Mouse (Mus musculus): ENCODE measurements around the gene Rpl41. TPM values are rescaled to one million over a fixed set of nuclear protein-coding genes. Genes with fewer than 3 reads are reported as not detected.

The Rpl41 gene
- total RNA-seq, 2 experiments from 2014 or later = 4,444 to 6,315 TPM

DNA sequence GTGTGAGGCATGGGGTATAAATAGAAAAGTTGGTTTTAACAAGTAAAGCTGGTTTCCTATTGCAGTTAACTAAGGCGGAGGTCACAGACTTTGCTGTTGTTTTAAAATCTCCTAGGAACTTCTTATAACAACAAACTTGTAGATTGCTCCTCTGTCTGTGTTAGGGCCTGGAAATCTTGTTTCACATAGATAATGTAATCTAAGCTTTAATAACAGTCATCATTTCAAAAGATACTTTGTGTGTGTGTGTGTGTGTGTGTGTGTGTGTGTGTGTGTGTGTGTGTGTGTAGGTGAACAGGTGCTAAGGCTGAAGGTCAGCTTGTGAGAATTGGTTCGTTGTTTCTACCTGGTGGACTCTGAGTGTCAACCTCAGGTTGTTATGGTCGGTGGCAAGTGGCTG lies 45.1 kb downstream of the Rpl41 start:
- no peak for ATAC-seq (replicated peaks; ENCODE audit: poor library complexity, severe bottlenecking)

DNA sequence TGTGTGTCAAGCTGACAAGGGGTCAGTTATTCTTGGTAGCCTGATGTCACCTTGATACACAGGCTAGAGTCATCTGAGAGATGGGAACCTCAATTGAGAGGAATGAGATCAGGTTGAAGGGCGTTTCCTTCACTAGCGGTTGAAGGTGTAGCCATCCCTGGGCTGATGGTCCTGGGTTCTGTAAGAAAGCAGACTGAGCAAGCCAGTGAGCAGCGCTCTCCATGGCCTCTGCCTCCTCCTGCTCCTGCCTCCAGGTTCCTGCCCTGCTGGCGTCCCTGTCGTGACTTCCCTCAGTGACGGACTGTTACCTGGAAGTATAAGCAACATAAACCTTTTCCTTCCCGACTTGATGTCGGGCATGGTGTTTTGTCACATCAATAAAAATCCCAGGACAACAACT lies 45.6 kb downstream of the Rpl41 start:
- no peak for ATAC-seq (replicated peaks; ENCODE audit: poor library complexity, severe bottlenecking)

DNA sequence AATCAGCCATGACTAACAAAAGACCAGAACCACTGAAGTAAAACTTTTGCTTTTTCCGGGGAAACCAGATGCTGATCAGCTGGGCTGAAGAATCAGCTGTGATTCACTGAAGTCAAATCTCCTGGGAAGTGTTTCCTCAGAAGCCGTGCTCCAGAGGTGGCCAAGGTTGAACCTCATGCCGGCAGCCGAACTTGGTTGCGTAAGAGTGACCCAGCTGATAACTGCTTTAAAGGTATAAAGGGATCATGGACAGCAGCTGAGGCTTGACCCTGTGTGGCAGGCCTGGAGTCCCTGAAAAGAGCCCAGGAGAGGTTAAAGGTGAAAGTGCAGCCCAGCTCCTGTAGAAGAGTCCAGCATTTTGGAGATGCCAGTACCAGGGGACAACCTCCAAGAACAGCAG lies 46.8 kb downstream of the Rpl41 start:
- no peak for ATAC-seq (replicated peaks; ENCODE audit: poor library complexity, severe bottlenecking)

DNA sequence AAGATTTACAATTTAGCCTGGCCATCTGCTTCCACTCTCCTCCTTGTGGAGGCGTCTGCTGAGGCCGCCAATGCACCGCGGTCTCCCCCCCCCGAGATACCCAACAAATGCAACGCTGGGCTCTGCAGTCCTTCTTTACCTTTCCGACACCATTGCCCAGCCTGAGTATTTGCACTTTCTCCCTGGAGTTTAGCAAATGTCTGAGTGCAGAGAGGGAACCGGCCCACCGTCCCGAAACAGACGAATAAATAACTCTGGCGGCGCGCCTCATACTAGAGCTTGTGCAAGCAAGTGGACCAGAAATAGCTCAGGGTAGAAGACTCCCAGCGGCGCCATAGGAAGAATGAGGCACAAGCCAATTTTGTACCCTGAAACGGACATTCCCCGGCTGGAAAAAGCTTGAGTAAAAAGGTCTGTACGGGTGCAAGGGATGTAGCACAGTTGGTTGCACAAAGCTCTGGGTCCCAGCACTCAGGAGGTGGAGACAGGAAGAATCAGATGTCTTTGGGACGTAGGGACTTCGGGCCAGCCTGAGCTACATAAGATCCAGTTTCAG lies 49.9 kb downstream of the Rpl41 start:
- ATAC-seq (replicated peaks; ENCODE audit: poor library complexity, severe bottlenecking) = peak; percentile 9; the same call in 1 of the 2 replicates

DNA sequence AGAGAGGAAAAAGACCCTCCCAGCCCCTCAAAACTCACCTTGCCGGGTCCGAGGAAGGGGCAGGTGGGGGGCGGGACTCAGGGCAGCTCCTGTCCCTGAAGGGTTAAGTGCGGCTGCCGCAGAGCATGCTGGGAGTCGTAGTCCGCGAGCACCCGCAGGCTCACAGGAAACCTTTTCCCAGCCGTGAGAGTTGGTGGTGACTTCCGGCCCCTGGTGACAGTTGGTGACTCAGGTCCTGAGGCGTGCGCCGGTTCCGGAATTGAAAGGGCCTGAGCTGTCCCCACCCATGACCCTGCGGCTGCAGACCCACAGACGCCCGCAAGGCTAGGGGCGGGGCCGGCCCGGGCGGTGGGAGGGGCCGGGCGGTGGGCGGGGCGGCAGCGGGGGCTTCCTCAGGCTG lies 50.5 kb downstream of the Rpl41 start, which contains the start of gene Myl6b:
TSS of gene Myl6b (minus strand) at position 96 of the 400 bp plus-strand sequence.
- peak; percentile 80 for ATAC-seq (replicated peaks; ENCODE audit: poor library complexity, severe bottlenecking)

Other genes starting within 250 kb of the Rpl41 start
- gene Pan2, start 246.0 kb downstream of the Rpl41 start, total RNA-seq (2014; fragmentation: Nextera tagmentation) = 22.7 and 25.7 TPM in 2 replicates
- 9.8 and 16.2 TPM in 2 replicates for gene Pan2, start 246.0 kb downstream of the Rpl41 start, total RNA-seq (2017)
- 108 and 200 TPM in 2 replicates for gene Cnpy2, start 226.8 kb downstream of the Rpl41 start, total RNA-seq (2014; fragmentation: Nextera tagmentation)
- gene Cnpy2, start 226.8 kb downstream of the Rpl41 start, total RNA-seq (2017) = 135 TPM in 2 replicates
- gene Cs, start 211.6 kb downstream of the Rpl41 start, total RNA-seq (2014; fragmentation: Nextera tagmentation) = 175 and 176 TPM in 2 replicates
- 104 and 114 TPM in 2 replicates for gene Cs, start 211.6 kb downstream of the Rpl41 start, total RNA-seq (2017)
- gene Coq10a, start 180.3 kb downstream of the Rpl41 start, total RNA-seq (2014; fragmentation: Nextera tagmentation) = 20.8 and 28.4 TPM in 2 replicates
- gene Coq10a, start 180.3 kb downstream of the Rpl41 start, total RNA-seq (2017) = 6.8 and 7.9 TPM in 2 replicates
- gene Ankrd52, start 172.2 kb downstream of the Rpl41 start, total RNA-seq (2014; fragmentation: Nextera tagmentation) = 58.1 and 60.1 TPM in 2 replicates
- gene Ankrd52, start 172.2 kb downstream of the Rpl41 start, total RNA-seq (2017) = 9.1 and 11.3 TPM in 2 replicates
- gene Slc39a5, start 148.1 kb downstream of the Rpl41 start, total RNA-seq (2014; fragmentation: Nextera tagmentation) = not detected in 2 replicates
- not detected in 2 replicates for gene Slc39a5, start 148.1 kb downstream of the Rpl41 start, total RNA-seq (2017)
- 80.4 and 115 TPM in 2 replicates for gene Nabp2, start 137.8 kb downstream of the Rpl41 start, total RNA-seq (2014; fragmentation: Nextera tagmentation)
- 58.6 and 60.5 TPM in 2 replicates for gene Nabp2, start 137.8 kb downstream of the Rpl41 start, total RNA-seq (2017)
- gene Rnf41, start 137.6 kb downstream of the Rpl41 start, total RNA-seq (2014; fragmentation: Nextera tagmentation) = 15.7 and 29.1 TPM in 2 replicates
- gene Rnf41, start 137.6 kb downstream of the Rpl41 start, total RNA-seq (2017) = 16.5 and 18.6 TPM in 2 replicates
- 90.4 and 113 TPM in 2 replicates for gene Smarcc2, start 90.1 kb downstream of the Rpl41 start, total RNA-seq (2014; fragmentation: Nextera tagmentation)
- 56.4 and 56.9 TPM in 2 replicates for gene Smarcc2, start 90.1 kb downstream of the Rpl41 start, total RNA-seq (2017)
- 1,019 and 1,105 TPM in 2 replicates for gene Myl6, start 55.2 kb downstream of the Rpl41 start, total RNA-seq (2014; fragmentation: Nextera tagmentation)
- gene Myl6, start 55.2 kb downstream of the Rpl41 start, total RNA-seq (2017) = 1,278 and 1,308 TPM in 2 replicates
- 10.7 and 13.7 TPM in 2 replicates for gene Myl6b, start 50.6 kb downstream of the Rpl41 start, total RNA-seq (2014; fragmentation: Nextera tagmentation)
- 1.2 and 1.7 TPM in 2 replicates for gene Myl6b, start 50.6 kb downstream of the Rpl41 start, total RNA-seq (2017)
- gene Esyt1, start 23.4 kb downstream of the Rpl41 start, total RNA-seq (2014; fragmentation: Nextera tagmentation) = 89.1 and 90.5 TPM in 2 replicates
- 78.8 and 97.6 TPM in 2 replicates for gene Esyt1, start 23.4 kb downstream of the Rpl41 start, total RNA-seq (2017)
- 8.8 and 9.7 TPM in 2 replicates for gene Zc3h10, start 1.5 kb downstream of the Rpl41 start, total RNA-seq (2014; fragmentation: Nextera tagmentation)
- gene Zc3h10, start 1.5 kb downstream of the Rpl41 start, total RNA-seq (2017) = 12.5 and 13.6 TPM in 2 replicates
- gene Pa2g4, start 16.7 kb upstream of the Rpl41 start, total RNA-seq (2014; fragmentation: Nextera tagmentation) = 404 and 410 TPM in 2 replicates
- 414 and 442 TPM in 2 replicates for gene Pa2g4, start 16.7 kb upstream of the Rpl41 start, total RNA-seq (2017)
- 1.6 and 1.7 TPM in 2 replicates for gene Erbb3, start 40.3 kb upstream of the Rpl41 start, total RNA-seq (2014; fragmentation: Nextera tagmentation)
- 1.4 and 1.8 TPM in 2 replicates for gene Erbb3, start 40.3 kb upstream of the Rpl41 start, total RNA-seq (2017)
- gene Rps26, start 77.4 kb upstream of the Rpl41 start, total RNA-seq (2014; fragmentation: Nextera tagmentation) = 2,754 and 2,968 TPM in 2 replicates
- gene Rps26, start 77.4 kb upstream of the Rpl41 start, total RNA-seq (2017) = 1,150 and 1,165 TPM in 2 replicates
- gene Ikzf4, start 96.7 kb upstream of the Rpl41 start, total RNA-seq (2014; fragmentation: Nextera tagmentation) = 0.62 TPM in 1 of 2 replicates, not detected in the other
- gene Ikzf4, start 96.7 kb upstream of the Rpl41 start, total RNA-seq (2017) = not detected in 2 replicates
- gene Suox, start 124.8 kb upstream of the Rpl41 start, total RNA-seq (2014; fragmentation: Nextera tagmentation) = 3.5 and 4.1 TPM in 2 replicates
- 5.9 and 8.1 TPM in 2 replicates for gene Suox, start 124.8 kb upstream of the Rpl41 start, total RNA-seq (2017)
- gene Rab5b, start 147.0 kb upstream of the Rpl41 start, total RNA-seq (2014; fragmentation: Nextera tagmentation) = 43.7 and 43.8 TPM in 2 replicates
- gene Rab5b, start 147.0 kb upstream of the Rpl41 start, total RNA-seq (2017) = 45.7 and 58.0 TPM in 2 replicates
- 0.28 and 2.6 TPM in 2 replicates for gene Pmel, start 154.9 kb upstream of the Rpl41 start, total RNA-seq (2014; fragmentation: Nextera tagmentation)
- 0.52 and 1.6 TPM in 2 replicates for gene Pmel, start 154.9 kb upstream of the Rpl41 start, total RNA-seq (2017)
- gene Cdk2, start 155.7 kb upstream of the Rpl41 start, total RNA-seq (2014; fragmentation: Nextera tagmentation) = 101 and 134 TPM in 2 replicates
- gene Cdk2, start 155.7 kb upstream of the Rpl41 start, total RNA-seq (2017) = 60.3 and 73.1 TPM in 2 replicates
- gene Dgka, start 195.6 kb upstream of the Rpl41 start, total RNA-seq (2014; fragmentation: Nextera tagmentation) = 13.2 and 15.8 TPM in 2 replicates
- gene Dgka, start 195.6 kb upstream of the Rpl41 start, total RNA-seq (2017) = 9.4 and 12.0 TPM in 2 replicates
- 43.5 and 52.0 TPM in 2 replicates for gene Pym1, start 198.6 kb upstream of the Rpl41 start, total RNA-seq (2014; fragmentation: Nextera tagmentation)
- gene Pym1, start 198.6 kb upstream of the Rpl41 start, total RNA-seq (2017) = 47.6 and 82.5 TPM in 2 replicates
- 6.9 and 8.3 TPM in 2 replicates for gene Mmp19, start 241.6 kb upstream of the Rpl41 start, total RNA-seq (2014; fragmentation: Nextera tagmentation)
- 14.9 and 15.6 TPM in 2 replicates for gene Mmp19, start 241.6 kb upstream of the Rpl41 start, total RNA-seq (2017)